Mouse (Mus musculus) small intestine, adult 10 weeks (tissue): ENCODE results near the gene Cmip. TPM values are rescaled to one million over a fixed set of nuclear protein-coding genes. Genes with fewer than 3 reads are reported as not detected.

ENCODE experiments used
- polyA plus RNA-seq: library from polyadenylated mRNA; stranded (reverse); fragments of 350-450 nt; fragmentation: Illumina TruSeq; extraction: RNeasy Lipid Tissue Mini Kit (QIAGEN cat#74804); gene quantifications from one replicate; pipeline ENCODE4 v1.2.3, GENCODE M21; 2014; ENCODE audit warnings: low replicate concordance

The Cmip gene
- polyA plus RNA-seq: 2.4 TPM

GRCm38 (mm10) chr8:117257029-117257820 is at the start of gene Cmip:
Gene Cmip, plus strand, starts transcription at chr8:117257064.

GRCm38 (mm10) chr8:117498179-117498914 is 241.5 kb downstream of the Cmip start, which contains the start of gene Plcg2:
Gene Plcg2, plus strand, starts transcription at chr8:117498291.

Other genes with a start within 250 kb of the Cmip start
- gene Pkd1l2, start 174.6 kb upstream of the Cmip start, polyA plus RNA-seq: not detected
- 0.74 TPM for gene Bco1, start 161.2 kb upstream of the Cmip start, polyA plus RNA-seq
- 4.5 TPM for gene Gan, start 98.9 kb upstream of the Cmip start, polyA plus RNA-seq
- 1.0 TPM for gene Plcg2, start 241.2 kb downstream of the Cmip start, polyA plus RNA-seq